Mouse (Mus musculus): ENCODE measurements at regions not wholly inside any gene's neighbourhood (a gene's known extent, or its start where the extent isn't known, plus 50 kb on each side); places are given as distances from the start of the nearest gene placed in this dataset.

GRCm38 (mm10) chr1:183619451-183620059 lies 201.5 kb downstream of the Hhipl2 start:
- DNase-seq = no peak
- intact Hi-C loops (cut with DNase I) = no loop called here

GRCm38 (mm10) chr1:183622341-183622740 lies 204.3 kb downstream of the Hhipl2 start:
- no peak for DNase-seq
- intact Hi-C loops (cut with DNase I) = no loop called here

GRCm38 (mm10) chr1:183624266-183624665 lies 206.3 kb downstream of the Hhipl2 start:
- intact Hi-C loops (cut with DNase I) = no loop called here
- peak; percentile 24 for DNase-seq

DNA sequence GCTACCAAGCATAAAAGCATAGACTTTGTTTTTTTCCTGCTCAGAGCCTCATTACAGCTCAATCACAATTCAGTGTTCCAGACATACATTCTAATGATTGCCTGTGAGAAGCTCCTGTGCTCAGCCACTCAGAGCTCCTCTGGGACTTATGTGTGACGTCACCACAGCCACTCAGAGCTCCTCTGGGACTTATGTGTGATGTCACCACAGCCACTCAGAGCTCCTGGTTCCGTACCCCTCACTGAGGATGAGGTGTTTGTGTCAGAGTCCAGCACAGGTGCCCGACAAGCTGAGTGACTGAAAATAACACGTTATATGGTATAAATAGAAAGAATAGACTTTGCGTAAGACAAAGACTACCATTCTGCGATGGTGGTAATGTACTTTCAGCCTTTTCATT lies 215.8 kb downstream of the Hhipl2 start:
- DNase-seq = no peak
- intact Hi-C loops (cut with DNase I) = no loop called here

- DNase-seq = no peak
- intact Hi-C loops (cut with DNase I) = no loop called here
These were observed 216.8 kb downstream of the Hhipl2 start for GRCm38 (mm10) chr1:183634836-183635235.

DNA sequence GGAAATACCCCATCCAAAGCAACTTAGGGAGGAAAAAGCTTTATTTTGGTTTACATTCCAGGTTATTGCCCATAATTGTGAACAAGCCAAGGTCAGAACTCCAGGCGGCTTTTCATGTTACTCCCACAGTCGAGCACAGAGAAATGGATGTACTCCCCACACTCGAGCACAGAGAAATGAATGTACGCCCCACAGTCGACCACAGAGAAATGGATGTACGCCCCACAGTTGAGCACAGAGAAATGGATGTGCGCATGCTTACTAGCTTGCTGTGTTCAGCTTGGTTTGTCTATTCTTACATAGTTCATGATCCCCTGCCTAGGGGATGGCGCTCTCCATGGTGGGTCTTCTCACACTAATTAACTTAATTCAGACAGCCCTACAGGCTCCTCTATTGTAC lies 219.2 kb downstream of the Hhipl2 start:
- intact Hi-C loops (cut with DNase I) = no loop called here

GRCm38 (mm10) chr1:183639332-183639731 lies 221.3 kb downstream of the Hhipl2 start:
- intact Hi-C loops (cut with DNase I) = no loop called here
- no peak for DNase-seq

More for the DNA sequence above, 219.2 kb downstream of the Hhipl2 start:
- no peak for DNase-seq

GRCm38 (mm10) chr1:183640568-183640967 lies 222.6 kb downstream of the Hhipl2 start:
- intact Hi-C loops (cut with DNase I) = no loop called here
- DNase-seq = no peak

DNA sequence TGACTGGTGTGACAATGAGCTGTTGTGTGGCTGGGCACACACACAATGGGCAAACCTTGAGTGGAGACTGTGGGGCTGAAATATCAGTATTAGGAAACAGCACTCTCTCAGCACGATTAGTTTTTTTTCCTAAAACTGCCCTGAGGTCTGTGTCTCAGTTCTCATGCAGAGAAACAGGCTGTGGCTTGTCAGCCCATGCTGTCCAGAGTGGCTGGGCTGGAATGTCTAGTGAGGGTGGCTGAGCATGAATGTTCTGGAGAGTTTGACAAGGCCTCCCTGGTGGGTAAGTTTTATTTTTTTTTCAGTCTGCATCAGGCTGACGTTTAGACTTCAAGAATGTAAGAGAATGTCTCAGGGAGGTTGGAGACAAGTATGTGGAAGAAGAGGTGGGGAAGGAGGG lies 226.0 kb downstream of the Hhipl2 start:
- intact Hi-C loops (cut with DNase I) = no loop called here
- DNase-seq = no peak

DNA sequence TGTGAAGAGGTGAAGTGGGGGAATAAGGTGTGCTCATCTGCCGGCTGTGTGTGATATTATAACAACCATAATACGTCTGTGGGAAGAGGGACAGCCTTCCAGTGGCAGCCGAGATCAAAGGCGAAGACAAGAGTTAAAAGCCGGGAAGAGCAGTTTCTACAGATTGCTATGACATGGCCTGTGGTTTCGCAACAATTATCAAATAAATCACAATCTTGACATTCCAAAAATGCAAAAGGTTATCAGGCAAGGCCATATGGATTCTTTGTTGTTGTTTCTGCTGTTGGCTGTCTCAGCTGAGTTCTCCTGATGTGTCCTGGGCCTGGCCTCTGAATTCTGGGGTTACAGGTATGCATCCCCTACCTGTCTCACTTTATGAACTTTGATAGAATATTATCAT lies 235.9 kb downstream of the Hhipl2 start:
- intact Hi-C loops (cut with DNase I) = no loop called here
- DNase-seq = no peak

GRCm38 (mm10) chr1:183657043-183657442 lies 239.0 kb downstream of the Hhipl2 start:
- intact Hi-C loops (cut with DNase I) = no loop called here
- peak; percentile 58 for DNase-seq

DNA sequence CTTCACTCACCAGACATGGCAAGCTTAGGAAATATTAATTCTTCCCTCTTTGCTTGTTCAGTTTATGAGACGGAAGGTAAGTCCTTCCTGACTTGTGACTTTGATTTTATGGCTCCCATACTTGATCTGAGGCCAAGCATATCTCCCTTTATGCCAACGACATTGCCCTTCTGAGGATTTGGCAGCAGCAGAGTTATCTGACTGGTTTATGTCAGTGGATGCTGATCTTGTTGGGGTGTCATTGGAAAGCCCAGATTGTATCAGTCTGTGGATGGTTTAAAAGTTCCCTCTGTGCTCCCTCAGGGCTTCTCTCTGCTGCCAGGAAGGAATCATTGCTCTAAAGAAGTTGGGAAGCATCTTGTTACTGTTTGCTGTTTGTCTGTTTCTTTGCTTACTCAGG lies 242.5 kb downstream of the Hhipl2 start:
- intact Hi-C loops (cut with DNase I) = no loop called here
- DNase-seq = no peak

DNA sequence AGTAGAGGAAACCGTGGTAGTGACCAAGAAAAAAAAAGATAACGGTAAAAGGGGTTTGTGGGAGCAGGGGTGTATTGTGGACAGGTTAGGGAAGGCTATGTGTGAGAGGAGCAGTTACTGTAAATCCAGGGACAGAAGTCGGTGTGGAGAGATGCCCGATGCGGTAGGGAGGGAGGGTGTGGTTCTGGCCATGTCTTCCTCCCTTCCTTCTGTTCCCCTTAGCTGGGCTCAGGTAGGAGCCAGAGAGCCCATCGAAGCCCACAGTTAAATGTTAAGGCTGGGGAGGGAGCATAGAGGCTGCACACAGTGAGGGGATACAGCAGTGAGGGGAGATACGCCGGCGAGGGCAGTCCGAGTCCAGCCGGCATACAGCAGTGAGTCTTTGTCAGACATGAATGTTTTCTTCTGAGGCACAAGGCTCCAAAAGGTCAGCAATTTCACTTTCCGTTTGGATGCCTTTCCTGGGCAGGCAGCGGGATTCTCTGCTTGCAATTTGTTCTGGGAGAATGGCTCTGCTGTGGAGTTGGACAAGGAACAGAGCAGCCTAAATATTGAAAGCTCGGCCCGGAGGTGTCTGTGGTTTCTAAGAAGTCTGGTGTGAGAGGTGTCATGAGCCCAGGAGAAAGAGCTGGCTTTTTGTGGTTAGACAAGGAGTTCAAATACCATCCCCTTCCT lies 244.5 kb downstream of the Hhipl2 start:
- no peak for DNase-seq
- intact Hi-C loops (cut with DNase I) = no loop called here

- intact Hi-C loops (cut with DNase I) = no loop called here
- DNase-seq = no peak
These were observed 251.3 kb downstream of the Hhipl2 start for GRCm38 (mm10) chr1:183669271-183669670.

GRCm38 (mm10) chr1:183669674-183670073 lies 251.7 kb downstream of the Hhipl2 start:
- intact Hi-C loops (cut with DNase I) = no loop called here
- DNase-seq = peak; percentile 47

DNA sequence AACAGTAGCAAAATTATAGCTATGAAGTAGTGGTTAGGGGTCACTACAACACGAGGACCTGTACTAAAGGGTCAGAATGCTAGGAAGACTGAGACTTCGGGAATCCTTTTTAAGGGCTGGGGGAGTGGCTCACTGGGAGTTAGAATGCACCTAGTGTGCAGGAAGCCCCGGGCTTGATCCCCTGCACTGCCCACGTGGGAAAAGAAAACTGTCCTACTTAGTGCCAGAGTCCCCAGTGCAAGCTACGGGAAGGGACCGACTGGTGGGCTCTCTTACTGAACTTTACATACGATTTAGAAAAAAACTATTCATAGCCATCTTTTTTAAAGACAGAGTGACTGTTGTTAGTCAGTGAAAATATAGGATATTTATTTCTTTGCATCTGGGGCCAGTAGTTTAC lies 252.5 kb downstream of the Hhipl2 start:
- intact Hi-C loops (cut with DNase I) = no loop called here
- no peak for DNase-seq

DNA sequence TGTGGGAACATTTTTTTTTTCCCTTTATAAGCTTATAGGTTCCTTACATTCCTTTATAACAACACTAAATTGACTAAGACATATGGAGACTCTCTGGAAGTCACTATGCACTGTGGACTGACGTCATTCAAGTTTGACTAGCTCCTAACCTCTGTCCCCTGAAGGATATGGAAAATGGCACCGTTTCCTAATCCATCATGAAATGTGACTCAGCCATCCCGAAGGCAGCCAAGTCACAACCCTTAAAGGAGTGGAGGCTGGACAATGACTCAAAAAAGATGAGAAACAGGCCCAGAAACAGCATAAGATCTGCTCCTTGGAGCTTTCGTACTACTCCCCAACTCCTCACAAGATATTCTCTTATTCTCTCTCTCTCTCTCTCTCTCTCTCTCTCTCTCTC lies 253.5 kb downstream of the Hhipl2 start:
- intact Hi-C loops (cut with DNase I) = no loop called here
- no peak for DNase-seq

- intact Hi-C loops (cut with DNase I) = no loop called here
- DNase-seq = no peak
These were observed 254.5 kb downstream of the Hhipl2 start for GRCm38 (mm10) chr1:183672521-183672920.

GRCm38 (mm10) chr1:183677585-183677984 lies 259.6 kb downstream of the Hhipl2 start:
- intact Hi-C loops (cut with DNase I) = no loop called here

DNA sequence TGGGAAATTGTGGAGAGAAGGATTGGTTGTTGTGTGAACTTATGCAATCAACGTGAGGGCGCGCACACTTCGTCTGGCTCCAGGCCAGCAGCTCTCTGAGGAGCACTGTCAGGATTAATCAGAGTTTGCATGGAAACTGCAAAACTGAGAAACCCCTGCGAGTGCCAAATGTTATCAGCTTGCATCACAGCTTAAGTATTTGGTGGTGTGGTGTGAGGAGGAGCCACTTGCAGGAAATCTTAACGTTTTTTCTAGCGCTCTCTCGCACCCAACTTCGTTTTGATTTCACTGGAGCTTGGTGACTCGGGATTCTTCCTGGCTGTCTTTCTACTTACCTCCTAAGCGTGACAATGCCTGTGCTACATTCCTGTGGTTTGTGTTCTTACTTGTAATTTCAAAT lies 261.9 kb downstream of the Hhipl2 start:
- peak; percentile 53 for DNase-seq
- intact Hi-C loops (cut with DNase I) = no loop called here

More at GRCm38 (mm10) chr1:183677585-183677984, 259.6 kb downstream of the Hhipl2 start:
- no peak for DNase-seq

DNA sequence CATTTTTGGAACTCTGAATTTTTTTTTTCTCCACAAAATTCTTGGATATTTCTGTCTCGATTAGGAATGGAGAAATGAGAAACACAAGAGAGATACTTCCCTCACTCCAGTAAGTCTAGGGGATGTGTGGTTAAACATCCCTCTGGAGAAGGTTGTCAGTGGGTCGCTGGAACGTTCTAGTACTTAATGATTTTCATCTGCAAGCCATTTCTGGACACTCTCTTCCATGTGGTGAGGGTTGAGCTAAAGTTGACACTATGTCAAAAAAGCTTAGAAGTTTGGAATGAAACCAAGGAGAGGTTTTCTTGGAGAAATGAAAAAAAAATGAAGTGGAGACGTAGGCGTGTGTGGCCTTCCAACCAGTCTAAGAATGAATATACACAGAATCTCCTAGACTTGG lies 268.0 kb downstream of the Hhipl2 start:
- intact Hi-C loops (cut with DNase I) = no loop called here
- no peak for DNase-seq

GRCm38 (mm10) chr1:183692756-183693155 lies 274.7 kb downstream of the Hhipl2 start:
- DNase-seq = no peak

GRCm38 (mm10) chr1:183699284-183699683 lies 281.3 kb downstream of the Hhipl2 start:
- DNase-seq = peak; percentile 10
- intact Hi-C loops (cut with DNase I) = no loop called here

More at GRCm38 (mm10) chr1:183692756-183693155, 274.7 kb downstream of the Hhipl2 start:
- intact Hi-C loops (cut with DNase I) = no loop called here

Measured in left cerebral cortex, postnatal 4 days (tissue).